Mouse (Mus musculus): Measurements from ENCODE around the gene Itpr2. TPM values are rescaled to one million over a fixed set of nuclear protein-coding genes. Genes with fewer than 3 reads are reported as not detected.
"Not testable (repeated sequence)": the region's sequence is repeated elsewhere in the genome, so short reads cannot be mapped to it uniquely, and the experiment has no call there.

Gene Itpr2
- polyA plus RNA-seq, 1 experiment from 2014 or later, result 19.4 TPM

GRCm38 (mm10) chr6:146478888-146479683 lies 22.9 kb downstream of the Itpr2 start:
- no peak for DNase-seq (ENCODE audit: low spot score)
- Histone ChIP-seq H3K27ac (no peak overlapping the region), H3K4me1 (peaks cover 25% of the 10 kb centered on the region), H3K4me3 (no peak overlapping the region), H3K9me3 (no peaks in the 10 kb centered on the region), H3K36me3 (no peaks in the 10 kb centered on the region), H3K27me3 (ENCODE audit: insufficient read depth, poor library complexity, severe bottlenecking) (no peaks in the 10 kb centered on the region)
- WGBS, result 74% methylated on average over 5 of the region's 5 CpGs

GRCm38 (mm10) chr6:146476865-146477264 lies 25.2 kb downstream of the Itpr2 start:
- Histone ChIP-seq H3K27me3 (ENCODE audit: insufficient read depth, poor library complexity, severe bottlenecking) (no peaks in the 10 kb centered on the region), H3K4me3 (no peak overlapping the region), H3K27ac (no peak overlapping the region), H3K9me3 (no peaks in the 10 kb centered on the region), H3K4me1 (peaks cover 19% of the 10 kb centered on the region), H3K36me3 (0 out of 2 replicates have a peak, but pooled peaks cover 2% of the 10 kb centered on the region)
- no peak for DNase-seq (ENCODE audit: low spot score)
- WGBS, result 71% methylated on average over 1 of the region's 1 CpGs

GRCm38 (mm10) chr6:146474166-146474565 lies 27.9 kb downstream of the Itpr2 start:
- H3K36me3 ChIP-seq, result 0 out of 2 replicates have a peak, but pooled peaks cover 2% of the 10 kb centered on the region
- H3K27ac ChIP-seq, result no peak overlapping the region
- peaks cover 11% of the 10 kb centered on the region for H3K4me1 ChIP-seq
- H3K9me3 ChIP-seq, result no peaks in the 10 kb centered on the region
- WGBS, result 87% methylated on average over 4 of the region's 4 CpGs
- no peak overlapping the region for H3K4me3 ChIP-seq
- DNase-seq (ENCODE audit: low spot score), result no peak
- no peaks in the 10 kb centered on the region for H3K27me3 ChIP-seq (ENCODE audit: insufficient read depth, poor library complexity, severe bottlenecking)

DNA sequence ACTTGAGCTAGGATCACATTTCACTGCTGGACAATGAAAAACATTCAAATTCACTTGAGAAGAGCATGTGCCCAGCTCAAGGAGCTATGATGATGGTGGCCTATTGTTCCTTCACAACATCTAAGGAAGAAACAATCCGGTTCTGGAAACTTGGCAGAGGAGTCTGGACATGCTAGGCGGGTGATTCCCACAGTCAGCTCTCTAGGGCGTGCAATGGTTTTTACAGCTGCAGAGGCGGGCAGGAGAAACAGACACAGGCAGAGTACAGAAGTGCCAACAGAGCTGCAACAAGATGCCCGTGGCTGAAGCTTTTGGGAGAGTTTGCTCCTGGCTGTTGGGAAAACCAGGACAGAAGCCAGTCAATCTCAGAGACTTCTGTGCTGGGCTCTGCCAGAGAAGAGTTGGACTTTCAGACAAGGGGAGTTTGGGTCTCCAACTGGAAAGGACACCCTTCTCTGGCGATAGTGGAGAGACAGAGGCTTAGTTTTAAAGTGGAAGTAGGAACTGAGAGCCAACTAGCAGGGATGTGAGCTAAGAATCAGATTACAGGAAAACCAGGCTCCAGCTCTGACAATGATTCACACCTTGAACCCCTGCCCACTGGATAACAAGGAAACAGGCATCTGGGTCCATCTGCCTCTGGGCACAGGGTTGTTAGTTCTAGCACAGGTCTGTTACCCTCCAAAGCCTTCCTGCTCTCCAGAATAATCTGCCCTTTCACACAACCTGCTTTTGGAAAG lies 28.6 kb downstream of the Itpr2 start:
- WGBS, result 79% methylated on average over 6 of the region's 6 CpGs
- H3K4me3 ChIP-seq, result no peak overlapping the region
- DNase-seq (ENCODE audit: low spot score), result no peak
- no peaks in the 10 kb centered on the region for H3K9me3 ChIP-seq
- H3K27ac ChIP-seq, result no peak overlapping the region
- 0 out of 2 replicates have a peak, but pooled peaks cover 2% of the 10 kb centered on the region for H3K36me3 ChIP-seq
- H3K27me3 ChIP-seq (ENCODE audit: insufficient read depth, poor library complexity, severe bottlenecking), result no peaks in the 10 kb centered on the region
- H3K4me1 ChIP-seq, result peaks cover 11% of the 10 kb centered on the region

DNA sequence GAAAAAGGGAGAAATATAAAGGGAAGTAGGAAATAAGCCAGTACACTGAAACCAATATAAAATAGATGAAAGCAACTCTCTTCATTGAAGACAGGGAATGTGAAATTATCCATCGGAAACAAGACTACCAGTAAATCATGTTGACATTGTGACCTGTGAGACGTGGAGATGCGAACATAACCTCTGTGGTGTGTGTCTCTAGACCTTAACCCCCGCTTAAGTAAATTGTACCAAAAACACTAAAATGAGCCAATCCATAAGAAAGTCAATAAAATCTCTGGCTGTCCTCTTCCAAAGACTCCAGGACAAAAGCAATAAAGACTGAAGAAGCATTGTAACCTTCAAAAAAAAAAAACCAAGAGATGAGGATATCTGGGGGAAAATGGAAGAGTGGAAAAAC lies 31.6 kb downstream of the Itpr2 start:
- Histone ChIP-seq H3K36me3 (peaks cover 14% of the 10 kb centered on the region; the same call in 1 of the 2 replicates), H3K9me3 (no peaks in the 10 kb centered on the region), H3K4me1 (peaks cover 8% of the 10 kb centered on the region; the same call in 1 of the 2 replicates), H3K4me3 (no peak overlapping the region), H3K27me3 (ENCODE audit: insufficient read depth, poor library complexity, severe bottlenecking) (no peaks in the 10 kb centered on the region), H3K27ac (no peak overlapping the region)
- no peak for DNase-seq (ENCODE audit: low spot score)
- 82% methylated on average over 4 of the region's 4 CpGs for WGBS

DNA sequence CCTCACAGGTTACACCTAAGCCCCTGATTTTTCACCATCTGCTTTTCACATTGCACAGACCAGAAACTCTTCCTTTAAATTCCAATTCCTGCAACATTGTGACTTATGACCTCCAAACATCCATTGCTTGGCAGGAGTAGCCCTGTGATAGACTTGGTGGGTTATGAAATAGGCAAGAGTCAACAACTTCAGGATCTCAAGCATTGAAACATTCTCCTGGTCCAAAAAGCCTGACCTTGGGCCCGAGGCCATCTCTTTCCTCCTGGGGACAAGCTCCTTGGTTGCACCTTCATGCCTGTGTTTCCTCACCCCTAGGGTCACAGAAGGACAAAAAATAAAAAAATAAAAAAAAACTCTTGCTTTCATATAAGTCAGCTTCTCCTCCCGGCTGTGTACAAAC lies 32.1 kb downstream of the Itpr2 start:
- WGBS, result 82% methylated on average over 2 of the region's 2 CpGs

DNA sequence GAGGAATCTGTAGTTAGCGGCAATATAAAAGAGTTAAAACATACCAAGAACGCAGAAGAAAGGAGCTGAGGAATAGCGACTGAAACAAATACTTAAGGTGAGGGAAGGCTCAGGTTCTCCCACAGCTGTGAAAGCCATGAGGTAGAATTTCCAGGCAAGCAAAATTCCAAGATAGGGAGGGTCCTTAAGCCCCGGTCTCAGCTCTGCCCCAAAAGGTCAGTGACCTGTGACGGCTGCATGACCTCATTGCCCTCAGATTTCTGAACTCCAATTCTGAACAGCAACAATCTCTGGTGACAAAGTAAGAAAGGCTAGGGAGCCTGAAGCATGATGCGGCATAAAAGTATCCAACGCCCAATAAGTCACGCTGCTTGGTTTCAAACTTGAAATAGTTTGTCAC lies 33.7 kb downstream of the Itpr2 start:
- H3K36me3 ChIP-seq, result peaks cover 14% of the 10 kb centered on the region; the same call in 1 of the 2 replicates
- H3K4me3 ChIP-seq, result no peak overlapping the region
- peaks cover 4% of the 10 kb centered on the region; the same call in 1 of the 2 replicates for H3K4me1 ChIP-seq
- no peaks in the 10 kb centered on the region for H3K9me3 ChIP-seq
- no peaks in the 10 kb centered on the region for H3K27me3 ChIP-seq (ENCODE audit: insufficient read depth, poor library complexity, severe bottlenecking)
- no peak for DNase-seq (ENCODE audit: low spot score)
- H3K27ac ChIP-seq, result no peak overlapping the region
- WGBS, result 62% methylated on average over 8 of the region's 8 CpGs

More for the DNA sequence above, 32.1 kb downstream of the Itpr2 start:
- Histone ChIP-seq H3K4me1 (peaks cover 8% of the 10 kb centered on the region; the same call in 1 of the 2 replicates), H3K27ac (no peak overlapping the region), H3K9me3 (no peaks in the 10 kb centered on the region), H3K27me3 (ENCODE audit: insufficient read depth, poor library complexity, severe bottlenecking) (no peaks in the 10 kb centered on the region), H3K36me3 (peaks cover 14% of the 10 kb centered on the region; the same call in 1 of the 2 replicates), H3K4me3 (no peak overlapping the region)
- DNase-seq (ENCODE audit: low spot score), result no peak

DNA sequence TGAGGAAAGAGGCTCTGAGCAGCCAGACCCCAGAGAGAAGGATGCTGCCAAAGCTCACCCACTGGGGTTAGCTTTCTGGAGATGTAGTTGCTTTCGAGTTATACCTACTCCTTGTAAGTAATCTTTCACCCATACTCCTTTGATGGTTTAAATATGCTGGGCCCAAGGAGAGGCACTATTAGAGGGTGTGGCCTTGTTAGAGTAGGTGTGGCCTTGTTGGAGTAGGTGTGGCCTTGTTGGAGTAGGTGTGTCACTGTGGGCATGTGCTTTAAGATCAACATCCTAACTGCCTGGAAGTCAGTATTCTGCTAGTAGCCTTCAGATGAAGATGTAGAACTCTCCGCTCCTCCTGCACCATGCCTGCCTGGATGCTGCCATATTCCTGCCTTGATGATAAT lies 37.4 kb downstream of the Itpr2 start:
- not testable (repeated sequence) for H3K27me3 ChIP-seq (ENCODE audit: insufficient read depth, poor library complexity, severe bottlenecking); H3K27ac ChIP-seq; DNase-seq (ENCODE audit: low spot score); H3K4me3 ChIP-seq; H3K4me1 ChIP-seq; H3K9me3 ChIP-seq
- H3K36me3 ChIP-seq, result peaks cover 14% of the 10 kb centered on the region; the same call in 1 of the 2 replicates
- WGBS, result 88% methylated on average over 2 of the region's 2 CpGs

GRCm38 (mm10) chr6:146464014-146464644 lies 37.9 kb downstream of the Itpr2 start:
- H3K27me3 ChIP-seq (ENCODE audit: insufficient read depth, poor library complexity, severe bottlenecking), result no peaks in the 10 kb centered on the region
- WGBS, result 84% methylated on average over 8 of the region's 8 CpGs
- H3K27ac ChIP-seq, result no peak overlapping the region
- no peak overlapping the region for H3K4me3 ChIP-seq
- 0 out of 2 replicates have a peak, but pooled peaks cover 9% of the 10 kb centered on the region for H3K4me1 ChIP-seq
- peaks cover 14% of the 10 kb centered on the region; the same call in 1 of the 2 replicates for H3K36me3 ChIP-seq
- no peaks in the 10 kb centered on the region for H3K9me3 ChIP-seq
- no peak for DNase-seq (ENCODE audit: low spot score)

GRCm38 (mm10) chr6:146460936-146461335 lies 41.1 kb downstream of the Itpr2 start:
- no peak overlapping the region for H3K4me3 ChIP-seq
- DNase-seq (ENCODE audit: low spot score), result no peak
- H3K4me1 ChIP-seq, result 0 out of 2 replicates have a peak, but pooled peaks cover 6% of the 10 kb centered on the region

DNA sequence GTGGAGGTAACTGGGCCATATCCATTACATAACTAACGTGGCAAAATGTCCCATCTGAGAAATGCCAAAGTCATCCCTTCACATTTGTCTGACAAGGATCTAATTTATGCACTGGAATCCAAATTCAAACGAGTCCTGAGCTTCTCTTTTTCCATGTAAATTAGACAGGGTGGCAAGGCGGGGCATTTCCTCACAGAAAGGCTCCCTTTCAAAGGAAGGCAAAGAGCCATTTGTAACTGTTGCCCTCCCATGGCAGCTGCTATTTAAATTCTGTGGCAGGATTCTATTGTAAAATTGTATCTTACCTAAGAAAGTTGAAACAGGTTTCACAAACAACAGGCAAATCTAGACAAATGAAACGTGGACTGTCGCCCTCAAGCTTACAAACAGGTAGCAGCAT lies 43.6 kb downstream of the Itpr2 start:
- H3K27me3 ChIP-seq (ENCODE audit: insufficient read depth, poor library complexity, severe bottlenecking), result no peaks in the 10 kb centered on the region
- H3K4me1 ChIP-seq, result 0 out of 2 replicates have a peak, but pooled peaks cover 6% of the 10 kb centered on the region
- H3K4me3 ChIP-seq, result no peak overlapping the region
- 60% methylated on average over 5 of the region's 5 CpGs for WGBS
- H3K27ac ChIP-seq, result no peak overlapping the region
- no peaks in the 10 kb centered on the region for H3K36me3 ChIP-seq
- no peak for DNase-seq (ENCODE audit: low spot score)
- no peaks in the 10 kb centered on the region for H3K9me3 ChIP-seq

More at GRCm38 (mm10) chr6:146460936-146461335, 41.1 kb downstream of the Itpr2 start:
- no peak overlapping the region for H3K27ac ChIP-seq
- 0 out of 2 replicates have a peak, but pooled peaks cover 3% of the 10 kb centered on the region for H3K36me3 ChIP-seq
- H3K9me3 ChIP-seq, result no peaks in the 10 kb centered on the region
- no peaks in the 10 kb centered on the region for H3K27me3 ChIP-seq (ENCODE audit: insufficient read depth, poor library complexity, severe bottlenecking)
- WGBS, result 63% methylated on average over 8 of the region's 8 CpGs

DNA sequence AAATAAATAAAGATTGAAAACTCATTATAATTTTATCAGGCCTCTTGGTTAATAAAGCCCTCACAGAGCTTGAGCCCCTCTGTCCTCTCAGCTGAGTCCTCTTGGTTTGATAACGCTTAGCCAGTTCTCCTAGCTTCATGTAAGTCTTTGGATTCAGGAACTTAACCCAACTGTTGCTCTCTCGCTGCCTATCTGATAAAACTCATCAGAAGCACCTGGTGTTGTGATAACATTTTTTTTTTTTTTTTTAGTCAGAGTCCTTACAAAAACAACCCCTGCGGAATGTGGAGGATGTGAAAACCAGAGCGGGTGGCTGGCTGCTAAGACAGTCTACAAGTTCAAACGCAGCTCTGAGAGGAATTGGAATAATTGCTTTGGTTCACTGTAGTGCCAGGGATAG lies 45.3 kb downstream of the Itpr2 start:
- Histone ChIP-seq H3K9me3 (no peaks in the 10 kb centered on the region), H3K27me3 (ENCODE audit: insufficient read depth, poor library complexity, severe bottlenecking) (no peaks in the 10 kb centered on the region), H3K4me1 (0 out of 2 replicates have a peak, but pooled peaks cover 6% of the 10 kb centered on the region), H3K27ac (no peak overlapping the region), H3K4me3 (no peak overlapping the region), H3K36me3 (no peaks in the 10 kb centered on the region)
- WGBS, result 63% methylated on average over 5 of the region's 5 CpGs
- no peak for DNase-seq (ENCODE audit: low spot score)
